Mouse (Mus musculus) forebrain, embryonic 11.5 days (tissue): ENCODE results near the gene Fanca. TPM values are rescaled to one million over a fixed set of nuclear protein-coding genes. Genes with fewer than 3 reads are reported as not detected.
A peak's percentile ranks its signal among the peaks of the same experiment; 100 is the strongest.

Experiments
- ATAC-seq: fragments of 200-750 bp; cut with Nextera tagmentation; replicated peaks from 2 replicates; pipeline ENCODE4 v1.8.0; 2017; ENCODE audit warnings: moderate TSS enrichment; ENCODE audit not compliant: low FRiP score
- DNase-seq: peaks from one replicate; pipeline ENCODE4 v3.0.0-alpha.2; 2017; ENCODE audit warnings: low spot score
- H3K27ac ChIP-seq: fragments of 300-500 bp; sonication (generic); 2 replicates; pipeline ENCODE4 v1.5.1; 2014; ENCODE audit warnings: low read depth, low read length
- H3K27me3 ChIP-seq: fragments of 300-500 bp; sonication (generic); 2 replicates; pipeline ENCODE4 v1.6.1; 2014; ENCODE audit warnings: mild to moderate bottlenecking, low read length, mixed read lengths; ENCODE audit not compliant: control insufficient read depth, insufficient read depth
- H3K36me3 ChIP-seq: fragments of 300-500 bp; sonication (generic); 2 replicates; pipeline ENCODE4 v1.6.1; 2014; ENCODE audit warnings: mild to moderate bottlenecking, low read length, moderate library complexity, mixed read lengths; ENCODE audit not compliant: control insufficient read depth, insufficient read depth
- H3K4me1 ChIP-seq: fragments of 300-500 bp; sonication (generic); replicated peaks from 2 replicates; pipeline ENCODE4 v1.6.1; 2014; ENCODE audit warnings: low read length, mixed read lengths; ENCODE audit not compliant: control insufficient read depth, insufficient read depth
- H3K4me2 ChIP-seq: fragments of 300-500 bp; sonication (generic); 2 replicates; pipeline ENCODE4 v1.6.1; 2014; ENCODE audit warnings: low read depth, mild to moderate bottlenecking, low read length, moderate library complexity, mixed read lengths; ENCODE audit not compliant: severe bottlenecking
- H3K4me3 ChIP-seq: fragments of 300-500 bp; sonication (generic); 2 replicates; pipeline ENCODE4 v1.5.1; 2014; ENCODE audit warnings: low read depth, low read length
- H3K9ac ChIP-seq: fragments of 300-500 bp; sonication (generic); 2 replicates; pipeline ENCODE4 v1.6.1; 2014; ENCODE audit warnings: low read length
- H3K9me3 ChIP-seq: fragments of 300-500 bp; sonication (generic); 2 replicates; pipeline ENCODE4 v1.6.1; 2016; ENCODE audit warnings: low read length, mixed read lengths; ENCODE audit not compliant: control insufficient read depth
- WGBS: fragments of 180-500 bp; shearing (Covaris S2); extraction: QIAGEN DNeasy Blood & Tissue Kit; methylation state at CpG from one replicate; pipeline ENCODE4 v1.1.7; 2014; 5-methylcytosine and 5-hydroxymethylcytosine counted together
- polyA plus RNA-seq: library from polyadenylated mRNA; unstranded; fragments of >200 nt; fragmentation: Nextera tagmentation; extraction: Ambion mirVana; gene quantifications from 2 replicates; pipeline ENCODE4 v1.2.1, GENCODE M21; 2014

Fanca gene
- polyA plus RNA-seq, 1 experiment from 2014 or later, result 46.5 TPM

DNA sequence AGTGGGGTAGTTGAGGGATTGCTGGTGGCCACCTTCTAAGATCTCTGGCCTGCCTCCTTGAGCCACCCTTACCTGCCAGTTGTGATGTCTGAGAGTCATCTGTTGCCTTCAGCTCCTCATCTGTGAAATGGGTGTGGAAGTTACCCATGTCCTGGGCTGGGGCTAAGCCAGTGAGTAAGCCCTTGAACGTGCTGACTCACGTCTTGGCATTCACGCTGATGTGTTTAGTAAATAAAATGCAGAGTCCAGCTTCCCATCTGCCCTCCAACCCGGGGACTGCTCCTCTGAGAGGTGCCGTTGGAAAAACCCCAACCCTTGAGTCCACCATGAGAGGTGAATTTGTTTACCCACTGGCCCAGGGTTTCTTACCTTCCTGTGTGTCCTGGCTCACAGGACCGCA, 27.5 kb upstream of the Fanca start:
- no peaks in the 10 kb centered on the region for H3K9me3 ChIP-seq
- no peak overlapping the region for H3K4me3 ChIP-seq
- H3K4me1 ChIP-seq, result no peaks in the 10 kb centered on the region
- no peak overlapping the region for H3K9ac ChIP-seq
- WGBS, result 92% methylated on average over 6 of the region's 6 CpGs
- ATAC-seq (no peak), DNase-seq (no peak)
- H3K36me3 ChIP-seq, result no peaks in the 10 kb centered on the region
- no peaks in the 10 kb centered on the region for H3K27me3 ChIP-seq
- no peak overlapping the region for H3K27ac ChIP-seq
- no peak overlapping the region for H3K4me2 ChIP-seq

DNA sequence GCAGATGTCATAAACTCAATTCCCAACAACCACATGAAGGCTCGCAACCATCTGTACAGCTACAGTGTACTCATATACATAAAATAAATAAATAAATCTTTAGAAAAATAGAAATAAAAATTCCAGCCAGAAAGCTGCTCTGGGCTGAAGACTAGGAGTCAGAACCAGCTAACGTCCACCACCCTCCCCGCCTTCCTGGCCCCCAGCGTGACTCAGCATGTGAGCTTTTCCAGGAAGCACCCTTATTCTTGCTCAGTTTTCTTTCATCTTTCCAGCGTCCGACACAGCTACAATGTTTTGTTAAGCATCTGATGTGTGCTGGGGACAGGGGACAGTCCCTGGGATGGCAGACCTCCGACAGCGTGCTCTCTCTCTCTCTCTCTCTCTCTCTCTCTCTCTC, 26.8 kb upstream of the Fanca start:
- no peak overlapping the region for H3K27ac ChIP-seq
- DNase-seq, result no peak
- H3K27me3 ChIP-seq, result no peaks in the 10 kb centered on the region
- no peaks in the 10 kb centered on the region for H3K36me3 ChIP-seq
- H3K4me1 ChIP-seq, result no peaks in the 10 kb centered on the region
- no peak overlapping the region for H3K4me2 ChIP-seq
- no peaks in the 10 kb centered on the region for H3K9me3 ChIP-seq
- WGBS, result 88% methylated on average over 8 of the region's 8 CpGs
- H3K9ac ChIP-seq, result no peak overlapping the region
- ATAC-seq, result no peak
- H3K4me3 ChIP-seq, result no peak overlapping the region

DNA sequence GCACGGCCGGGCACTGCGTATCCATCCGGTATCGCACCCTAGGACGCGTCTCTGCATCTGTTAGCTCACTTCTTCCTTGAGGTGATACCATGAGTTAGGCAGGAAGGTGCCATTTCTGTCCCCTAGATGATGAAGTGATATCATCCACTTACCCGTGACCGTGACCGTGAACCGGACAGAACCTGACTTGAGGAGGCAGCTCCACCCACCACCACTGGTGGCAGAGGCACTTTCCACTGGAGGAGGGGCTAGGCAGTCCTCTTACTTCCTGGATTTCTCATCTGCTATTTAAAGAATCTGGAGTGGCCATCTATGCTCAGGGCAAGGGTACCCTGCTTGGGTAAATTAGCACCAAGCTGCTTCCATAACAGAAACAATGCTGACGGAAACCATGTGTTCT, 25.0 kb upstream of the Fanca start:
- Histone ChIP-seq H3K36me3 (no peaks in the 10 kb centered on the region), H3K4me3 (no peak overlapping the region), H3K4me1 (no peaks in the 10 kb centered on the region), H3K4me2 (no peak overlapping the region), H3K9me3 (no peaks in the 10 kb centered on the region), H3K9ac (no peak overlapping the region), H3K27me3 (no peaks in the 10 kb centered on the region), H3K27ac (no peak overlapping the region)
- DNase-seq (no peak), ATAC-seq (no peak)
- WGBS, result 88% methylated on average over 12 of the region's 12 CpGs

DNA sequence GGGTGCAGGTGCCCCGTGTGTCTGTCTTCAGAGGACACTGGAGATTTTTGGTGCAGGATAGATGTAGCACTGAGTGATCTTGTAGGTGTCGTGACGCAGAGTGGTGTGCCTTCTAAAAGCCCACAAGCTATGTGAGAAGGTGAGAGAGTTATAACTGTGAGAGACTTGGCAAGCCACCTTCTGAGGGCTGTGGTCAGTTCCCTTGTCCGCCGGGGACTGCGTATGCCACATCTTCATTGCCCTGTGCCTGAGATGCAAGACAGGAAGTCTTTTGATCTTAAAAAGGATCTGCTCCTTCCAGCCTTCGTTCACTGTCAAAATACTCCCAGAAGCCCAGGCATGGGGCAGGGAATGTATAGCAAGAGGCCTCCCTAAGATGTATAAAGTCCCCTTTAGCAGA, 24.5 kb upstream of the Fanca start:
- no peak for DNase-seq
- Histone ChIP-seq H3K9me3 (no peaks in the 10 kb centered on the region), H3K27ac (no peak overlapping the region), H3K9ac (no peak overlapping the region), H3K27me3 (no peaks in the 10 kb centered on the region), H3K36me3 (no peaks in the 10 kb centered on the region), H3K4me2 (no peak overlapping the region), H3K4me1 (no peaks in the 10 kb centered on the region), H3K4me3 (no peak overlapping the region)
- 90% methylated on average over 7 of the region's 7 CpGs for WGBS
- no peak for ATAC-seq

DNA sequence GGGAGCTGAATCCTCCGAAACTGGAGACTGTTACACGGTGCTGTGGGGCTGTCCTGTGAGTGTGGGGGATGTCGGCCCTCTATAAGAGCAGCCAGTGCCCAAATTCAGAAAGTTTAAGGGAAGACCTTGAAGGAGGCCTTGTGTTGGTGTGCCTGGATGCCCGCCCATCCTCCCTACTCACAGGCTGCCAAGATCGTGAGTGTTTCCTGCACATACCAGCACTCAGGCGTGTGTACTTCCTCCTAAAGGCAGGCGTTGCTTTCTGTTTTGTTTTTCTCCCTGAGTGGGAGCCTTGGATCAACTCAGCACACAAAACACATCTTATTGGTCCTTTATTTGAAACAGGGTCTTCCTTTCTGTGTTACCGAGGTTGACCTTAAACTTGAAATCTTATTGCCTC, 23.9 kb upstream of the Fanca start:
- no peak overlapping the region for H3K4me2 ChIP-seq
- H3K27ac ChIP-seq, result no peak overlapping the region
- ATAC-seq (no peak), DNase-seq (no peak)
- WGBS, result 89% methylated on average over 8 of the region's 8 CpGs
- H3K4me3 ChIP-seq, result no peak overlapping the region
- H3K4me1 ChIP-seq, result no peaks in the 10 kb centered on the region
- H3K9me3 ChIP-seq, result no peaks in the 10 kb centered on the region
- H3K27me3 ChIP-seq, result no peaks in the 10 kb centered on the region
- H3K36me3 ChIP-seq, result no peaks in the 10 kb centered on the region
- no peak overlapping the region for H3K9ac ChIP-seq

DNA sequence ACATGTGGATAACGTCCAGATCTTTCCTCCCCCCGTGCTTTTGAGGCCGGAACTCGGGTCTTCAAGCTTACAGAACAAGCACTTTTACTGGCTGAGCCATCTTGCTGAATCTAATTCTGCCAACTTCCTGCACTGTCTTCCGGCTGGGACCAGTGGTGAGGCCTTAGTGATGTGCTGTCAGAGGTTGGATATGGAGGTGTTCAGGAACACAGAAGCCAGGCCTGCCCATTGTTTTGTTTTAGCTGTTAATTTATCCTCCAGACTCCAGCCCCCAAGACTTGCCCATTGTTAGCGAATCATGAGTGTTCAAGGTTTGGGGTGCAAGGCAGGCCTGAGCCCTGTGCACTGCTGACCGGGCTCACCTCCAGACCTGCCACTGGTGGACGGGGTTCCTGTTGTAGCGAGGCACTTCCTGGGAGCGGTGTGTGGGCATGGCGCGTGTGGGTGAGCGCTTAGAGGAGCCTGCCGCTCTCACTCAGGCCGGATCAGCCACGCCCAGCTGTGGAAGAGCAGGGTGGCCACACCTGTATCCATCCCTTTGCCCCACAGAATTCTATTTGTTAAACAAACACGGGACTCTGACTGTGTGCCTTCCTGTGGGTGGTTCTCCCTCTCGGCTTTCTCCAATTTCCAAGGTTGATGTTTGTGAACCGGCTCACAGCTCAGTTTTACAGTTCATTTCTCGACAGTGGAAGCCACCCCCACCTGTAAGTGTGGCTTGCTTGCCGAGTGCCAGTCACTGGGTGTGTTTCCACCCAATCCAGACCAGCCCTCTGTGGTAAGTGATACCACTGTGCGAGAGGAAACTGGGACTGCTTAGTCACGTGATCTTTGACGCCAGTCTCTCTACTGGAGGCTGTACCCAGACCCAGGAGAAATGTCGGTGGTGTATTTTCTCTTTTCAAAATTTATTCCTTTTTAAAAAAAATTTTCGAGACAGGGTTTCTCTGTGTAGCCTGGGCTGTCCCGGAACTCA, 23.0 kb upstream of the Fanca start:
- ATAC-seq, result no peak
- 90% methylated on average over 27 of the region's 27 CpGs for WGBS
- Histone ChIP-seq H3K4me3 (no peak overlapping the region), H3K4me2 (no peak overlapping the region), H3K9me3 (no peaks in the 10 kb centered on the region), H3K4me1 (no peaks in the 10 kb centered on the region), H3K36me3 (no peaks in the 10 kb centered on the region), H3K27me3 (no peaks in the 10 kb centered on the region), H3K27ac (no peak overlapping the region), H3K9ac (no peak overlapping the region)
- no peak for DNase-seq

DNA sequence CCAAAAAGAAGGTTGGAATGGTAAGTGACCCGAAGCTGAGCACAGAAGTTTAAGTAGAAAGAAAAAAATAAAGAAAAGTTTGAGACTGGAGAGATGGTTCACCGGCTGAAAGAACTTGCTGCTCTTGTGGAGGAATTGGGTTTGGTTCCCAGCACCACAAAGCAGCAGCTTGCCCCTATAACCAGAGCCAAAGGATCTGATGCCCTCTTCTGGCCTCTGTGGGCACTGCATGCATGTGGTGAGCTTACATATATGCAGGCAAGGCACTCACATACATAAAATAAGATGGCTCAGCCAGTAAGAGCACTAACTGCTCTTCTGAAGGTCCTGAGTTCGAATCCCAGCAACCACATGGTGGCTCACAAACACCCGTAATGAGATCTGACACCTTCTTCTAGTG, 21.7 kb upstream of the Fanca start:
- Histone ChIP-seq H3K4me1 (no peaks in the 10 kb centered on the region), H3K27ac (no peak overlapping the region), H3K36me3 (no peaks in the 10 kb centered on the region), H3K9me3 (no peaks in the 10 kb centered on the region), H3K4me2 (no peak overlapping the region), H3K27me3 (no peaks in the 10 kb centered on the region), H3K9ac (no peak overlapping the region), H3K4me3 (no peak overlapping the region)
- WGBS, result 94% methylated on average over 4 of the region's 4 CpGs
- no peak for ATAC-seq
- DNase-seq, result no peak

DNA sequence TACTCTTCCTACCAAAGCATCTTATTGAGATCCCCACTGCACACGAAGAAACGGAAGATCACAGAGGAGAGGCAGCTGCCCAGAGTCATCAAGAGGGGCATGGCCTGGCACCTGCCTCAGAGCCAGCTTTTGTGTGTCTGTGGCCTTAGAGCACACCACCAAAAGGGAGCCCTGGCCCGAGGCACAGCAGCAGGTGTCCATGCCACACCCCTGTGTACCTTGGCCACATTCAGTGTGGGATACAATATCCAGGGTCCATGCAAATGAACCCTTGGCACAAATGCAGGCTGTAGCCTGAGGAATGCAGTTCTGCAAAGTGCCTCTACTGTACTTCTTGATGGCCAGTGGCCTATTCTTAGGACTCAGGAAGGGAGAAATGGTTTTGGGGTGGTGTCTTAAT, 19.1 kb upstream of the Fanca start:
- H3K4me2 ChIP-seq, result no peak overlapping the region
- no peak overlapping the region for H3K9ac ChIP-seq
- no peak overlapping the region for H3K27ac ChIP-seq
- no peak overlapping the region for H3K4me3 ChIP-seq
- peaks cover 8% of the 10 kb centered on the region; the same call in 1 of the 2 replicates for H3K4me1 ChIP-seq
- ATAC-seq, result no peak
- H3K36me3 ChIP-seq, result no peaks in the 10 kb centered on the region
- H3K9me3 ChIP-seq, result no peaks in the 10 kb centered on the region
- H3K27me3 ChIP-seq, result no peaks in the 10 kb centered on the region
- 88% methylated on average over 3 of the region's 3 CpGs for WGBS
- DNase-seq, result no peak

DNA sequence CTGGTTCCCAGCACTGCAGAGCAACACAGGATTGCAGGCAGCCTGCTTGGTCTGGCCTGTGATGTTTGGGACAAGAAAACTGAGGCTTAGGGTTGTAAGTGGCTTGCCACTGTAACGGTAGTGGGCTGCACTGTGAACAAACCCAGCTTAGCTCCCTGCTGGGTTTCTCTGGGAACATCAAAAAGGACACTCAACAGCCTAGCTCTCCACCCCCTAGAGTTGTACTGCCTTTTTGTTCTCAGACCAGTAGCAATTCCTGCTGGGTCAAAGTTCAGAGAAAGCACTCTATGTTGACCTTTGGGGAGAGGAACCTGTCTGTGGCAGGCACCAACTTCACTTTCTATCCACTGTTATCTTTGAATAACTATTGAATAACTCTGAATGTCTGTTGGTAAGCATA, 16.1 kb upstream of the Fanca start:
- H3K27me3 ChIP-seq, result no peaks in the 10 kb centered on the region
- no peak for DNase-seq
- H3K27ac ChIP-seq, result no peak overlapping the region
- no peaks in the 10 kb centered on the region for H3K9me3 ChIP-seq
- H3K9ac ChIP-seq, result no peak overlapping the region
- H3K4me1 ChIP-seq, result peaks cover 8% of the 10 kb centered on the region; the same call in 1 of the 2 replicates
- peak overlapping the region; percentile 88; the same call in 1 of the 2 replicates for H3K4me2 ChIP-seq
- peak overlapping the region; percentile 73 for H3K4me3 ChIP-seq
- no peak for ATAC-seq
- 0% methylated on average over 1 of the region's 1 CpGs for WGBS
- H3K36me3 ChIP-seq, result no peaks in the 10 kb centered on the region
